Mouse (Mus musculus) kidney, adult 8-10 months (tissue): ENCODE data around the gene Rhbdd1.
A peak's percentile ranks its signal among the peaks of the same experiment; 100 is the strongest.

ENCODE experiments used
- DNase-seq, 2 experiments: peaks; one replicate each; pipeline ENCODE4 v3.0.0; 2022

The Rhbdd1 gene

DNA sequence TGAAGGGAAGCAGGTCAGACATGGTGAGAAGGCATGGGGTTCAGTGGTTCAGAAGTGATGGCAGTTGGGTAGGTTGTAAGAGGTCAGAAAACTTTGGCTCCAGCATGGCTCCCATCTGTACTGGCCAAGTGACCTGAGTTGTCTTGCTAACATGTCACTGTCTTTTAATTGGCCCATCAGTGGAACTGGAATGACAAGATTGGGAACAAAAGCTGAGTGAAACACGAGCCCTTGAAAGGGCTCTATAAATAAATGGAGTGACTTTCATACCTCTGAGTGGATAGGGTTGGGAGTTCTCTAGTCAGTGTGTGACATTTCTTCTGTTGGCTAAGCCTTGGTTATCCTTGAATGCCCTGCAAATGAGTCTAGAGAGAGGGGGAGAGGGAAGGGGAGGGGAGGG, 123.9 kb downstream of the Rhbdd1 start:
- no peak for DNase-seq

DNA sequence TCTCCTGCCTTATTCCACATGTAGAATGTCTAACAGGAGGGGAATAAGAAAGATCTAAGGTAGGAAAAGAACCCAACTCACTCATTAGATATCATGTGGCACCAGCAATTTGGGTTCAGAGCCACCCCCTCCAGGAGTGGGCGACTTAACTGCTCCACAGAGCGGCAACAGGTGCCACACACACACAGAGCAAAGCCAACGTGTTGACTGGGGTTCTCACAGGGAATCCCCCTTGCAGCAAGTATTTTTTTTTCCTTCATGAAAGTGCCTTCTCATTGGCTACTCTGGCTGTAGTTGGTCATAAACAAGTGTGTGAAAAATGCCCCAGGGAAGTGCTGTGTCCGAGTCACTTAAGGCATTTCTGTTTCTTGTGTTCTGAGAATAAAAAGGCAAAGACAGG, 127.3 kb downstream of the Rhbdd1 start:
- no peak for DNase-seq

DNA sequence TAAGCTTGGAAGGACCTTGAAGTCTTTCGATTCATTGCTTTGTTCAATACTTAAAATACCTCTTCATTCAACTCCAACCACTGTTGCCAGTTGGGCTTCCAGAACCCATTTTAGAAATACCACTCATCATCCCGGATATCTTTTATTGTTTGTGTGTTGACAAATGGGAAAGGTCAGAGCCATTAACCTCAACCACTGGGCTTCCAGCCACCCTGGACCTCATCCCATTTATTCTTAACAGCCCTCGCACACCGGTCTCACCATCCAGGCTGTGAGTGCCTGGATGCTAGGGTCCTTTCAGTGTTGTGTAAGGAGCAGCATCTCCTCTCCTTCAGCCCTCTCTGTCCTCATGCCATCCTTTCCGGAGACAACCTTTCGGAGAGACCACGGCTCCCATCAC, 129.8 kb downstream of the Rhbdd1 start:
- peak; percentile 29 to 44 for DNase-seq

DNA sequence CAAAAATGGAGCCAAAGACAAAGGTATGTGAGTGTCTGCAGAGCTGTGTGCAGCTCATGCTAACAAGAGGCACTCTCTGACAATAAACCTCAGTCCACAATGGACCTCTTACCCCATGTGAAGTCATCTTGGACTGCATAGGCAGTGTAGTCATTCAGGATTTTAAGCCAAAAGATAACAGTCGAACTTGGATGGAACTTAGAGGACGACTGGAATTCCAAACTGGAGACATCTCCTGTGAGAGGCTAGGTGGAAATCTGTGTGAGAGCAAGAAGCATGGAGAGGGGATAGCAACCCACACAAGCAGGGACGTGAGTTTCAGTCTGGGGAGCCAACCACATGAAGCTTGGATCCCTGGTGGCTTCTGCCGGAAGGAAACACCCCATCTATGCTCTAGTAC, 133.6 kb downstream of the Rhbdd1 start:
- no peak for DNase-seq

DNA sequence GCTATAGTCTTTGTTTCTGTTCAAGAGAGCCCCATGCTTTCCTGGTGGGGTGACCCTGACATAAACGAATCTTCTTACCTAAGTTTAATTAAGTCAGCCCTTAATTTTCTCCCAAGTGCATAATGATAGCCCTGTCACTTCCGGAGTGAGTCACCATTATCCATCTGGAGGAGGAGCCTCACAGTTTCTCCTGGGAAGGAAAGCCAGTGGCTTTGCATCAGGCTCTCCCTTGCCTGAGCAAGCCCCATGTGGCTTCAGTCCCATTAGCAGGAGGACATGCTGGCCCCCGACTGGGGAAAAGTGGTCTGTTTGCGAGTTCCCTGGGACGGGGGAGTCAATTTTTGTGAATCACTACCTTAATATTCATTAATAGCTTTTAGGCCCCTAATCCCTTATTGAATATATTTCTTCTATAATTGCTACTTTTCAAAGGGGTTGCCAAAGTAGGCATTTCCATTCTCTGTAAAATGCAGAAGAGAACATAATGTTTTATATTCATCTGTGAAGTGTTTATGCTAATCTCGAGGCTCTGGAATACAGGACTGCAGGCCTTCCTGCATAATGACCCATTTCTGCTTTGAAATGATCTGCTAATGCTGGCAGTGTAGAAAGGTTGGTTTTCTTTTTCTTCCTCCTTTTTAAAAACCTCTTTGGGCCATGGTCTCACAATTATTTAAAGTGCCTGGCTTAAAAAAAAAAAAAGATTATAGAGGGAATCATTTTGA, 135.8 kb downstream of the Rhbdd1 start:
- no peak for DNase-seq

DNA sequence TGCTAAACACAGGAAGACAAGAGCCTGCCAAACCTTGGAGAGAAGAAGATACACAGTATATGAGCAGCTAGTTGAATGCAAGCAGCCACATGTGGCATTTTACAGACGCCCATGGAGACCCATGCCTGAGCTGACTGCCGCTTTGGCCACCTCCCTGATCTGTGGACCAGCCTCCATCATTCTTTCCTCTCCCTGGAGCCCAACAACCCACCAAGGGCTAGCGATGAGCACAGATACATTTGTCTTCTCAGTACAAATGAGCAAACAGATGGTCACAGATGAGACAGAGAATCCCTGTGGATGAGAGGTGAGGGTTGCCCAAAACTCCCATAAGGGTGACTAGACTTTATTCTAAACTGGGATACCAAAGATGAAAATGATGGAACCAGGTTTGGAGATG, 137.8 kb downstream of the Rhbdd1 start:
- no peak for DNase-seq

DNA sequence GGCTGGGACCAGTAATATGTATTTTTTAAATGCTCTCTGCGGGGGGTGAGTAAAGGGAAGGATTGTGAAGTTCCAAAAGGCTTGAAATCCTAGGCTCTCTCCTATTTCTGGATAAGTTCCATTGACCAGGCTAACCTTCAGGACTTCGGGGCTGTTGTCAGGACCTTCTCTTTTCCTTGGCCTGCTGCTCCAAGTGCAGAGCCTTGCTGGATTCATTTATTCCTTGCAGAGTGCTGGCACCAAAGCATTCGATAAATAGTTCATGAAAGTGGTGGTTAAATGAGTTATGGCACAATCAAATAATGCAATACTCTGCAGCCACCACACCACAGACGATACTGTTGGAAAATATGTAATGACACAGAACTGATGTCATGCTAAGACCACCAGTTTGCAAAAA, 143.1 kb downstream of the Rhbdd1 start:
- no peak for DNase-seq

DNA sequence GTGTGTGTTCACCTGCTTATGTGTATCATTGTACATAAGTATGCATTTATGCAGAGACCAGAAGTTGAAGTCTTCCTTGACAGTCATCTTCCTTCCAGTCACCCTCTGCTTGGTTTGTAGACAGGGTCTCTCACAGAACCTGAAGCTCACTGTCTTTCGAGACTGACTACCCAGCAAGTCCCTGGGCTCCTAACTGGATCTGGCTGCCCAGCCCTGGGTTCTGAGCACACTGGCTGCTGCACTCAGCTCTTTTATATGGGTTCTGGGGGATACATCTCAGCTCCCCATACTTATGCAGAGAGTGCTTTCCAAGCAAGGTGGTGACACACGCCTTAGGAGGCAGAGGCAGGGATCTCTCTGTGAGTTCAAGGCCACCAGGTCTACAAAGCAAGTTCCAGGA, 143.7 kb downstream of the Rhbdd1 start:
- DNase-seq, result no peak

DNA sequence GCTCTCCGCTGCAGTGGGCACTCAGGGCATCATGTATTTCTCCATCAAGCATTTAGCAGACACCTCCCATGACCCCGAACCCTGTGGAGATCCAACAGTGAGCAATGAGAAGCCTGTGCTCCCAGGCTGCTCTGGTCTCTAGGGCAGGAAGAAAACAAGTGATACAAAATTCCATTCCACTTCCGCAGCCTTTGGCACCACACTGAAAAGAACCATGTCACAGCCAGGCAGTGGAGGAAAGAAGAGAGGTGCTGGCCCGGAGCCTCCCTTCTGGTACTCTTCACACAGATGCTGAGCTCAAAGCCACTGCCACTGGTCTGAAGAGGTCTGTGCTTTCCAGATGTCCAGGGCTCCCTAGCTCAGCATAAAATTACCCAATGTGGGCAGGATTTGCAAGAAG, 144.8 kb downstream of the Rhbdd1 start:
- DNase-seq, result no peak

DNA sequence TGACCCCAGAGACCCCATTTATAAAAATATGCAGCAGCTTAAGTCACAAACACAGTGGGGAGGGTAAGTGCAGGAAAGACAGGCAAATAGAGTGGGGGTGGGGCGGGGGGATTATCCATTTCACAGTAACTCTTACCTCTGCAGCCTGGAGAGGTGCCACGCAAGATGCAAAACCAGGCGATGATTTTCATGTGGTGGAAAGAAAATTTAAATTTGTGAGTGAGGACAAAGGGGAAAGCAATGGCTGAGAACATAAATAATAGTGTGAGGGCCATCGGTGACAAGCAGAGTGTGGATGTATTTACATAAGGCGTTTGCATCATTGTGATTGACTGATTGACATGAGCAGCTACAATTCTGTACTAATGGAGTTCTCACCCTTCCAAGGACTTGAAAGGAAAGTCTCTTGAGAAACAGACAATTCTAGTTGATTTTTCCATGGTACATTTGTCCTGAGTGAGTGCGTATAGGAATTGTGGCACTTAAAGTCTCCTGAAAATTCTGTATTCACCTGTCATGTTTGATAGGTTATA, 149.1 kb downstream of the Rhbdd1 start:
- no peak for DNase-seq

DNA sequence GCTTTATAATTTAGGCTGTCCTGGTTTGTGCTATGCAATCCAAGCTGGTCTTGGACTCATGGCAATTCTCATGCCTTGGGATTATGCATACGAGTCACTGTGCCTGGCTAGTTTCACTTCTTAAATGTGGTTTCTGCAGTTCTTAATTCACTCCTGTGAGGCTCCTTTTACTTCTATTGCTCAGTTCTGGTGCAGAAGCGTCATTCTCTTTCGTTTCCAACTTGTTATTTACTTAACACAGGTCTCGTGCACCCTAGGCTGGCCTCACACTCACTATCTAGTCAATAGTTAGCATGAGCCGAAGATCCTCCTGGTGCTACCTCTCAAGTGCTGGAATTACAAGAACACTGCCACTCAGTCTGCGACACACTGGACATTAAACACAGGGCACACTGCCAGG, 152.6 kb downstream of the Rhbdd1 start:
- DNase-seq, result no peak

DNA sequence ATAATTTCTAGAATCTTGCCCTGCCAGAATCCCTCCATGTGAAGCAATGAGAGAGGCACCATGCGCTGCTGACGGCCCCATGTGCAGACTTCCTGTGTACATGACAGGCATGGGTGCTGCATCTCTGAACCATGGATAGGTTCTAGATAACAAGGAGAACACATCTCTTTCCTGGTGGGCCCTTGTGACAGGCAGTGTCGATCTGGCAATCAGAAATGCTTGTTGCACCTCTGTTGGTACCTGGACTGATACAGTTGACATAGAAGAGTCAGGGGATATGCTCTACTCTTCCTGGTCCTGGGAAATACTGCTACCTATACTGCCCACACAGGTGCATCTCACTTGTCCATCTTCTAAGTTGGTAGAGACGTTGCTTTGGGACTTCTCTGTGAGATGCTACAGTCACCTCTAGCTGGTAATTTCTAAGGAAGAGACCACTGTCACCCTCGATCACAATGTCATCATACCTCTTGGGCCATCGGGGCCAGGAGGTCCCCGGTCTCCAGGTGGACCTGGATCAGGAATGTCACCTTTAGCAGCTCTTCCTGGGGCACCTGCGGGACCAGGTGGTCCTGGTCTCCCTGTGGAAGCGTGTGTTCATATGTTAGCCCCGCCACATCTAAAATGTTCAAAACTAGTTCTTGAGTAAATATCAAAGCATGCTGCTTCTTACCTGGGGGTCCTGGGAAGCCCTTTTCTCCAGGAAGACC, 154.4 kb downstream of the Rhbdd1 start:
- no peak for DNase-seq

DNA sequence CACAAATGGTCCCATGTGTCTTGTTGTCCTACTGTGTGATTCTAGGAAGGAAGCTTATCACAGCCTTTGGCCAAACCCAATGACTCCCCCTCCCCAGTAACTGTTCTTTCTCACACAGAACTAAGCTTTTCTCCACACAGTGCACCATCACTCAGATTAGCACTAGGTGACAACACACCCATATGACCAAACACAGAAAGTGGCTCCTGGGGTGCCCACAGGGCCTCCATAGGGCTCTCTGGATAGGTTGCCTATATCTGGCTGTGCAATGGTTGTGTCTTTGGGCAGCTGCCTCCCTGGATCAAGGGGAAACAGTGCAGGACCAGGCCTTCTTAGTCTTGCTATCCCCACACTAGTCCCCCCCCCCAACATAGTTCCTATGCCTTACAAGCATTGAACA, 157.2 kb downstream of the Rhbdd1 start:
- no peak for DNase-seq

DNA sequence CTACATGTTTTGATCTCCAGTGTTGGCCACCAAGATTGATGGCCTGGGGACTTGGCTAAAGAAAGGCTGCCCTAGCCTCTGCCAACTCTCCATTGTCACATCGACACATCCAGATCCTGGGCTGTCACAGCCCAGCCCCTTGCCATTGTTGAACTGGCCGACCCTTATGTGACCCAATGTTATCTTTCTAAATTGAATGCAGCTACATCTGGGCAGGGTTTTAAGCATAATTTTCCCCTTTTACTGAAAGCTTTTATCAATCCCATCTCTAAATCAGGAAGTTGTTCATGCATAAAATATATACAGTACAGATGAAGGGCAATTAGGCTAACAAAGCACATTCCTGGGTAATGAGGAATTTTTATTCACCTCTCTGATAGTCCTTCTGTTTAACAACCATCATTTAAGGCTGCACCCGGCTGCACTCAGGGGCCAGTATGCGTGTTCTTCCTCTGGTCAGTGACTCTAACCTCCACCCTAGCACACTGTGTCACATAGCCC, 158.3 kb downstream of the Rhbdd1 start:
- DNase-seq, result peak; percentile 31 to 38

DNA sequence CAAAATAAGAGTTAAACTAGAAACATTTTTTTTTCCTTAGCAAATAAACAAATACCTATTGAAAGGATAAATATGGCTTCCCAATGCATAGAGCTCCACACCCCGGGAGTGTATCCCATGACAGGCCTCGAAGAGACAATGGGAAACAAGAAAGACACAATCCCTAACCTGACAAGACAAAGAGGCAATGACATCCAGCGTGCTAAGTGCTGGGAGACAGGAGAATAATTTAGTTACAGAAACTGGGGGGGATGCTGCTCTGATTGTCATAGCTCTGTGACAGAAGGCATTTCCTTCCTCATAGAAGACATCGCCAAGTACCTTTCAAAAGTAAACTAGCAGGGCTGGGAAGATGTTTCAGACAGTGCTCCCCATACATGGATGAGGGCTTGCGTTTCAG, 159.0 kb downstream of the Rhbdd1 start:
- DNase-seq, result no peak

DNA sequence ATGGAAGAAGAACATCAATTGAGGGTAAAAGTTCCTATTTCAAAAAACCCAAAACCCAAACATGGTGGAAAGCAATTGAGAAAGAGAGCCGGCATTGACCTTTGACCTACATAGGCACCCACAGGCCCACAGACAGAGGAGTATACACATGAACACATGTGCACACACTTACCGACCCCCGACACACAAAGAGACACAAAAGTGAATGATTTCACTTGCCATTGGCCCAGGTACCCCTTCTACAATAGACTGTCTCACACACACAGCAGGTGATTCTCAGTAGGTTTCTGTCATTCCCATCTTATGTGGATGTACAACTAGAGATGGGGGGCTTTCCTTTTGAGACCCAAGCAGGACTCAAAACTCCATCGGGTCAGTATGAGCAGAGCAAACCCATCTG, 159.6 kb downstream of the Rhbdd1 start:
- DNase-seq, result no peak

DNA sequence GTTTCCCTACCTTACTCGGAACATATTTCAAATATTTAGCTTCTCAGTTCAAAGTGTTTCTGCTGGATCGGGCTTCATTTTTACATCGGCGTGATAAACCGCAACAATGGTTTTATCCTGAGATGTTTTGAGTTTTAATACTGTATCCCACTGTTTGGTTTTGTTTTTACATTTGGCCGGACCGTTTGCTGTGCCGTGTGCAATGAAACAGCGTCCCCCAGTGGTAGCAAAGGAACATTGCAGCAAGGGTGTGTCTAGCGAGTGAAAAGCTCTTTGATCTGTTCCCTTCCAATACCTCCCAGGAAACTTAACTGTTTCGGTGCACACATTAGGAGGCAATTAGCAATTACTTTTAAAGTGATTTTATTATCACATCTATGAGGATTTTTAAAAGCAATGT, 160.0 kb downstream of the Rhbdd1 start:
- DNase-seq, result no peak

DNA sequence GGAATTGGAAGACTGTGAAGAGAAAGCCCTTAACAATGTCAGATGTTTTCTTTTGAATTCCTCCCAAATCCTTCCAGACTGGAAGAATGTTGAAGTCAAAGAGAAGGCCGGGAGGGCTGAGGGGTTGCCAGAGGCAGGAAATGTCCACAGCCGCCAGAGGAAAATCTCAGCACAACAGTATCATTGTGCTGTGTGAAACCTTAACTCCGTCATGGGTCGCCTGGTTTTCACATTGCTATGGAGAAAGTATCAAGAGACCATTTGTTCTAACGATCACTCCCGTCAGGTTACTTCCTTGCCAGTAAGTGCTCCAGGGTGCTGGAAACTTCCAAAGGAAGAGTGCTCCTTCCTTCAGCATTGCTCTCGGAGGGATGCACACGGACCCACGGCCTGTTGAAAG, 160.5 kb downstream of the Rhbdd1 start:
- peak in 1 of 2 experiments; percentile 18 for DNase-seq

DNA sequence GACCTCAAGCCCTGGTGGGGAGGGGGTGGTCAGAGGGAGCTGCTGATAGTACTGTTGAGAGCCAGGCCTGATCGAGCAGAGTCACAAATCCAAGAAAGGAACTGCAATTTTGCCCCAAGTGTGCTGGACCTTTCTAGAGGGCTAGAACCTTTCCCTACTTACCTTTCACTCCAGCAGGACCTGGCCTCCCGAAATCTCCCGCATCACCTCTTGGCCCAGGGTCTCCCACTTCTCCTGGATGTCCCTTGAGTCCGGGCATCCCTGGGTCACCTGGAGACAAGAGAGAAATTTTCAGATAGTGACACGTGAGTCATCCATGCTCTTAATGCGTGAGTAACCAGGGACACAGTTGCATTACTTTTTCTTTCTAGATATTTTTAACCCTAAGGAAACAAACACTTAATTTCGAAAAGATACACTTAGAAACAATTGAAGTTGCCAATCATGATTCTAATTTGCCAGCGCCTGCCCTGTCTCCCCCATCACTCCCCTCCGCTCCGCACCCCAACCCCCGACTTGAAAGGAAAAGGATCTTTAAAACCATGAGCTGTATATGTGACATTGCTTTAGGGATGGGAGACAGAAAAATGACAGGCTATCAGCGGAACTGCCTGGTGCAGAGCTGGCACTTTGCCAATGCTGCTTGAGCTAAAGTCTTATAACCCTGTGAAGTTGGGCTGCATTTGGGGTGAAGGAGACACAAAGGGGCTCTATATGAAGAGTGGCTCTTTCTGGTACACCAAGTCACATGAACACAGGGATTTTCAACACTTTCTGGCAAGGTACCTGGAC, 163.6 kb downstream of the Rhbdd1 start:
- DNase-seq, result no peak

DNA sequence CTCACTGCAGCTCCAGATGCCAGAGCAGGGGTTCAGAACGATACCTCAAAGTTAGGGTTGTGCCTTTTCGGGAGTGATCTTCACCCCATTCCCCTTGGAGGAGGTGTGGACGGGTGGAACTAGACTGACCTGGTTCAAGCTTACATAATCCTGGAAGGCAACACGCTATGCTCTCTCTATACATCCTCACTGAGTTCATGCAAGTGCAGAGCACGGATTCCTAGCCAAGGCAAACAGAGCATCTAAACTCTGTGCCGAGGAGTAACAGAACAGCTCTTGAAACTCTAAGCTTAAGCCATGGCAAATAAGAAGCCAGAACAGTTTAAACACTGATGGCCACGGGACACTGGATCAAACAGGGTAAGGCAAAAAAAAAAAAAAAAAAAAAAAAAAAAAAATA, 166.1 kb downstream of the Rhbdd1 start:
- DNase-seq, result no peak

DNA sequence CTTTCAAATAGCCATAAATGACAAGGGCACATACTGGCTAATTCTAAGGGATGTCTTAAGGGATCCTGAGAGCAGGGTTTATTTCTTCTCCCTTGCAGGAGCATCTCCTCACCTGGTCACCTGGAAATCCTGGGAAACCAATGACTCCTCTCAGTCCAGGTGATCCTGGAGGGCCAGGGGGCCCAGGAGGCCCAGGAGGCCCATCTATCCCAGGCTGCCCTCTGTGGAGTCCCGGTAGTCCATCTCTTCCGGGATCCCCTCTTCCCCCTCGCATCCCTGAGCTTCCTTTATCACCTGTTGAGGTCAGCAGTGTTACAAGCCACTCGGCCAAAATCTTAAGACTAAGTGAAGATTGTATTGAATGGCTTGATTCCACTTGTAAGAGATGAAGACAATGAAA, 170.1 kb downstream of the Rhbdd1 start:
- no peak for DNase-seq

DNA sequence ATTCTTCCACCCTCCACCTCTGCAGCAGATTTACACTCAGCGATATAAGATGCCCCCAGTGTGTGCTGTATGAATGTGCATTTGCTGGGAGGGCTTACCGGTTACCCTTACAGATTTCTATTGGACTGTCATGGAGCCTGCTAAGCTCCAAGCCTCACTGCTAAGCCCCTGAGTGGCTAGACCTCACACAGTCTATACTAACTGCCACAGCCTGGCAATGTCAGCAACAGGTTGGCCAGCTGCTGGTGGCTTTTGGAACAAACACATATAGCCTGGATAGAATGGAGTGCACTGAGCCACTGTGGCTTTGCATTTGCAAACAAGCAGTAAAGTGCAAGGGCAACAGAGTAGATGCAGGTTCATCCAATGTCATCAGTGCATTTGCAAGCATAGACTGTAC, 175.7 kb downstream of the Rhbdd1 start:
- no peak for DNase-seq
